Comparison of ENCODE assay signal across 9 mouse cellular contexts in the genomic region with DNA sequence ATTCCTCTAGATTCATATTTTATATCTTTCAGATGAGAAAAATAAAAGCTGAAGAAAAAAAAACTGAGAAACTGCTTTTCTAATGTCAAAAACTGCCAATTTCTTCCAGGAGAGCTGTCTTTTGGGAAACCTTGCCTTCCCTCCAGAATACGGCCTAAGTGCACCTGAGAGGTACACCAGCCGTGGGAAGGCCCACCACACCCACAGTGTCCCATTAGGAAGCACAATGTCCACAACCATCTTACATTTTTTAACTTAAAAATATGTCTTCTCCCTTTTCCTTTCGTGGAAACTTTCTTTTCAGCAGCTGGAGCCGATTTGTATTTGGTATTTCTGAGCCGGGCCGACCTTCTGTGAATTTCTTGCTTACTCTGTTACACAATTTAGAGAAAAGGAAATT. TPM values are rescaled to one million over a fixed set of nuclear protein-coding genes. Genes with fewer than 3 reads are reported as not detected.
DNase-seq lines count a peak whose midpoint lies in the region; ATAC-seq and TF ChIP-seq lines count a peak whose summit lies in the region.
"Had no signal": no experiment of that assay in that cellular context is flagged by ENCODE, and none has a peak within 500 bp of the region (broad histone marks: within the 10 kb centered on the region; RNA-seq: fewer than 3 reads in every experiment).

No protein-coding gene starts in this region.

- no peak for DNase-seq in kidney, postnatal 0 days (ENCODE audit: low spot score)
- DNase-seq in kidney, adult 18-20 months = no peak
- no peak for DNase-seq in embryonic facial prominence, embryonic 10.5 days (ENCODE audit: low spot score)
- DNase-seq in hindbrain, embryonic 14.5 days (ENCODE audit: low spot score) = no peak
- DNase-seq in gastrocnemius, postnatal 36 days = no peak
- DNase-seq in embryo, embryonic 11 days = no peak
- DNase-seq in gastrocnemius, postnatal 4 days (ENCODE audit: low spot score in 2 of 2) = no peak

- H3K4me3 ChIP-seq in kidney, postnatal 0 days (replicated peaks; ENCODE audit: low read depth, low read length) = peak overlapping the region; percentile 92
- H3K4me3 ChIP-seq in embryonic facial prominence, embryonic 10.5 days = peak overlapping the region; percentile 95
- peak overlapping the region; percentile 99 for H3K4me3 ChIP-seq in hindbrain, embryonic 14.5 days (replicated peaks; ENCODE audit: low read length)
- peak overlapping the region; percentile 99 for H3K4me3 ChIP-seq in midbrain, embryonic 15.5 days

- H3K9ac ChIP-seq in kidney, postnatal 0 days (ENCODE audit: low read depth, low read length) = peak overlapping the region; percentile 92; the same call in 1 of the 2 replicates
- H3K9ac ChIP-seq in hindbrain, embryonic 14.5 days = peak overlapping the region; percentile 90
- H3K9ac ChIP-seq in midbrain, embryonic 15.5 days = peak overlapping the region; percentile 92; the same call in 1 of the 2 replicates

- H3K4me1 ChIP-seq in kidney, postnatal 0 days (replicated peaks; ENCODE audit: insufficient read depth, low read length) = no peaks in the 10 kb centered on the region
- H3K4me1 ChIP-seq in embryonic facial prominence, embryonic 10.5 days = peaks cover 15% of the 10 kb centered on the region
- H3K4me1 ChIP-seq in hindbrain, embryonic 14.5 days (replicated peaks; ENCODE audit: control insufficient read depth, insufficient read depth, low read length) = peaks cover 13% of the 10 kb centered on the region
- H3K4me1 ChIP-seq in midbrain, embryonic 15.5 days = peaks cover 17% of the 10 kb centered on the region

- no peak overlapping the region for H3K27ac ChIP-seq in kidney, postnatal 0 days
- H3K27ac ChIP-seq in embryonic facial prominence, embryonic 10.5 days (replicated peaks) = no peak overlapping the region; the same call in 1 of the 2 replicates
- no peak overlapping the region for H3K27ac ChIP-seq in hindbrain, embryonic 14.5 days
- no peak overlapping the region for H3K27ac ChIP-seq in midbrain, embryonic 15.5 days

- WGBS in kidney, postnatal 0 days = 21% methylated on average over 6 of the region's 6 CpGs
- 32% methylated on average over 6 of the region's 6 CpGs for WGBS in embryonic facial prominence, embryonic 10.5 days
- WGBS in hindbrain, embryonic 14.5 days = 35% methylated on average over 6 of the region's 6 CpGs
- WGBS in midbrain, embryonic 15.5 days = 25% methylated on average over 6 of the region's 6 CpGs

- intact Hi-C loops in gastrocnemius, postnatal 36 days (cut with DNase I) = loop anchor here (2.0 to 5.0 kb wide), 2 partner anchors 49 to 156 kb away; a partner anchor contains a TSS

- peak overlapping the region; percentile 59 for H3K4me2 ChIP-seq in kidney, postnatal 0 days (ENCODE audit: low read length)
- H3K4me2 ChIP-seq in hindbrain, embryonic 14.5 days (replicated peaks) = peak overlapping the region; percentile 62
- peak overlapping the region; percentile 50 for H3K4me2 ChIP-seq in midbrain, embryonic 15.5 days

- H3K9me3 ChIP-seq in kidney, postnatal 0 days (replicated peaks; ENCODE audit: low read length) = no peaks in the 10 kb centered on the region
- no peaks in the 10 kb centered on the region for H3K9me3 ChIP-seq in embryonic facial prominence, embryonic 10.5 days
- no peaks in the 10 kb centered on the region for H3K9me3 ChIP-seq in hindbrain, embryonic 14.5 days (ENCODE audit: control insufficient read depth, low read length)
- H3K9me3 ChIP-seq in midbrain, embryonic 15.5 days = no peaks in the 10 kb centered on the region

- H3K27me3 ChIP-seq in kidney, postnatal 0 days (ENCODE audit: insufficient read depth, low read length) = no peaks in the 10 kb centered on the region
- H3K27me3 ChIP-seq in embryonic facial prominence, embryonic 10.5 days (replicated peaks; ENCODE audit: low read depth, poor library complexity, severe bottlenecking) = no peaks in the 10 kb centered on the region
- H3K27me3 ChIP-seq in hindbrain, embryonic 14.5 days (ENCODE audit: control insufficient read depth, insufficient read depth, low read length) = no peaks in the 10 kb centered on the region
- no peaks in the 10 kb centered on the region for H3K27me3 ChIP-seq in midbrain, embryonic 15.5 days (replicated peaks)

- no peak for ATAC-seq in kidney, postnatal 0 days (replicated peaks; ENCODE audit: low FRiP score, low read depth)
- ATAC-seq in hindbrain, embryonic 14.5 days (ENCODE audit: low FRiP score) = no peak
- no peak for ATAC-seq in midbrain, embryonic 15.5 days (replicated peaks)

- H3K36me3 ChIP-seq in kidney, postnatal 0 days (ENCODE audit: insufficient read depth, low read length) = peaks cover 15% of the 10 kb centered on the region
- peaks cover 41% of the 10 kb centered on the region for H3K36me3 ChIP-seq in embryonic facial prominence, embryonic 10.5 days (replicated peaks)
- H3K36me3 ChIP-seq in hindbrain, embryonic 14.5 days (replicated peaks; ENCODE audit: control insufficient read depth, insufficient read depth) = peaks cover 38% of the 10 kb centered on the region
- H3K36me3 ChIP-seq in midbrain, embryonic 15.5 days (replicated peaks) = peaks cover 21% of the 10 kb centered on the region

- no peak for TF ChIP-seq CTCF in kidney, postnatal 0 days (IDR thresholded peaks at IDR 0.05; ENCODE audit: low read depth)

RNA-seq across cellular contexts. Expression of a gene that starts 4.4 kb away (rescaled TPM):
- not detected in 2 replicates for polyA plus RNA-seq in kidney, postnatal 0 days (2015; fragmentation: Nextera tagmentation; extraction: Ambion mirVana)
- not detected in 2 replicates for polyA plus RNA-seq in embryonic facial prominence, embryonic 10.5 days (2016; fragmentation: Nextera tagmentation; extraction: Ambion mirVana)
- polyA plus RNA-seq in hindbrain, embryonic 14.5 days (2014; fragmentation: Nextera tagmentation; extraction: Ambion mirVana) = not detected in 2 replicates
- not detected in 2 replicates for polyA plus RNA-seq in midbrain, embryonic 15.5 days (2015; fragmentation: Nextera tagmentation; extraction: Ambion mirVana)
- total RNA-seq in gastrocnemius, postnatal 36 days (2021) = not detected
- not detected for total RNA-seq in gastrocnemius, postnatal 4 days (2021)
- total RNA-seq: left cerebral cortex, postnatal 14 days had no signal

RNA-seq across cellular contexts. Expression of a gene that starts 10.4 kb away (rescaled TPM):
- polyA plus RNA-seq in kidney, postnatal 0 days (2015; fragmentation: Nextera tagmentation; extraction: Ambion mirVana) = 85.8 and 88.5 TPM in 2 replicates
- 70.3 and 72.5 TPM in 2 replicates for polyA plus RNA-seq in embryonic facial prominence, embryonic 10.5 days (2016; fragmentation: Nextera tagmentation; extraction: Ambion mirVana)
- polyA plus RNA-seq in hindbrain, embryonic 14.5 days (2014; fragmentation: Nextera tagmentation; extraction: Ambion mirVana) = 77.4 and 81.5 TPM in 2 replicates
- polyA plus RNA-seq in midbrain, embryonic 15.5 days (2015; fragmentation: Nextera tagmentation; extraction: Ambion mirVana) = 56.1 and 59.5 TPM in 2 replicates
- total RNA-seq in gastrocnemius, postnatal 36 days (2021) = 10 to 100 TPM; 69.2 to 87.0 TPM
- 10 to 100 TPM; 80.8 to 99.8 TPM for total RNA-seq in gastrocnemius, postnatal 4 days (2021)

RNA-seq across cellular contexts. Expression of a gene that starts 50.2 kb away (rescaled TPM):
- 10.2 and 12.1 TPM in 2 replicates for polyA plus RNA-seq in kidney, postnatal 0 days (2015; fragmentation: Nextera tagmentation; extraction: Ambion mirVana)
- polyA plus RNA-seq in embryonic facial prominence, embryonic 10.5 days (2016; fragmentation: Nextera tagmentation; extraction: Ambion mirVana) = 11.9 and 15.6 TPM in 2 replicates
- polyA plus RNA-seq in hindbrain, embryonic 14.5 days (2014; fragmentation: Nextera tagmentation; extraction: Ambion mirVana) = 14.8 and 15.9 TPM in 2 replicates
- polyA plus RNA-seq in midbrain, embryonic 15.5 days (2015; fragmentation: Nextera tagmentation; extraction: Ambion mirVana) = 19.1 and 19.4 TPM in 2 replicates
- total RNA-seq in gastrocnemius, postnatal 36 days (2021) = 1 to 10 TPM; 4.7 to 5.7 TPM
- total RNA-seq in gastrocnemius, postnatal 4 days (2021) = 1 to 10 TPM; 7.4 to 7.6 TPM

RNA-seq across cellular contexts. Expression of a gene that starts 50.7 kb away (rescaled TPM):
- polyA plus RNA-seq in kidney, postnatal 0 days (2015; fragmentation: Nextera tagmentation; extraction: Ambion mirVana) = 16.4 and 16.6 TPM in 2 replicates
- 13.5 TPM in 2 replicates for polyA plus RNA-seq in embryonic facial prominence, embryonic 10.5 days (2016; fragmentation: Nextera tagmentation; extraction: Ambion mirVana)
- polyA plus RNA-seq in hindbrain, embryonic 14.5 days (2014; fragmentation: Nextera tagmentation; extraction: Ambion mirVana) = 18.3 and 25.2 TPM in 2 replicates
- polyA plus RNA-seq in midbrain, embryonic 15.5 days (2015; fragmentation: Nextera tagmentation; extraction: Ambion mirVana) = 22.6 and 30.2 TPM in 2 replicates
- total RNA-seq in gastrocnemius, postnatal 36 days (2021) = 1 to 10 TPM; 6.9 to 7.3 TPM
- total RNA-seq in gastrocnemius, postnatal 4 days (2021) = 10 to 100 TPM; 10.4 to 11.6 TPM
